Mouse (Mus musculus): Measurements from ENCODE around the gene Spryd3.

Gene Spryd3

GRCm38 (mm10) chr15:102072963-102073558 is 63.0 kb downstream of the Spryd3 start:
- DNase-seq (ENCODE audit: low read depth, low spot score), result no peak

GRCm38 (mm10) chr15:102070476-102071467 is 65.3 kb downstream of the Spryd3 start:
- DNase-seq (ENCODE audit: low read depth, low spot score), result no peak
